Mouse (Mus musculus) erythroblast, adult 5-6 weeks (primary cell): ENCODE results near the gene Ccdc38. TPM values are rescaled to one million over a fixed set of nuclear protein-coding genes. Genes with fewer than 3 reads are reported as not detected.
A peak's percentile ranks its signal among the peaks of the same experiment; 100 is the strongest.
"Not testable (repeated sequence)": the region's sequence is repeated elsewhere in the genome, so short reads cannot be mapped to it uniquely, and the experiment has no call there.

Source experiments
- ATAC-seq: replicated peaks from 2 replicates; pipeline ENCODE4 v1.8.0; 2016; ENCODE audit warnings: moderate number of reproducible peaks, mild to moderate bottlenecking, moderate TSS enrichment, inconsistent platforms; ENCODE audit not compliant: poor library complexity, low FRiP score, severe bottlenecking
- total RNA-seq, 2 experiments: library from RNA; stranded (forward) in 1 of 2; stranded (reverse) in 1 of 2; fragments of 150-400 nt in 1 of 2; fragments of 200-764, 138-1000 nt in 1 of 2; gene quantifications; 2 replicates each; pipeline versions ENCODE4 v1.2.3 to v1.2.4; 2015 to 2017; ENCODE audit warnings: low replicate concordance in 2 of 2

Gene Ccdc38
- total RNA-seq, 2 experiments from 2014 or later = 0.34 TPM; not detected in 1

- ATAC-seq = no peak
Measured at GRCm38 (mm10) chr10:93544172-93544571, 3.7 kb downstream of the Ccdc38 start.

DNA sequence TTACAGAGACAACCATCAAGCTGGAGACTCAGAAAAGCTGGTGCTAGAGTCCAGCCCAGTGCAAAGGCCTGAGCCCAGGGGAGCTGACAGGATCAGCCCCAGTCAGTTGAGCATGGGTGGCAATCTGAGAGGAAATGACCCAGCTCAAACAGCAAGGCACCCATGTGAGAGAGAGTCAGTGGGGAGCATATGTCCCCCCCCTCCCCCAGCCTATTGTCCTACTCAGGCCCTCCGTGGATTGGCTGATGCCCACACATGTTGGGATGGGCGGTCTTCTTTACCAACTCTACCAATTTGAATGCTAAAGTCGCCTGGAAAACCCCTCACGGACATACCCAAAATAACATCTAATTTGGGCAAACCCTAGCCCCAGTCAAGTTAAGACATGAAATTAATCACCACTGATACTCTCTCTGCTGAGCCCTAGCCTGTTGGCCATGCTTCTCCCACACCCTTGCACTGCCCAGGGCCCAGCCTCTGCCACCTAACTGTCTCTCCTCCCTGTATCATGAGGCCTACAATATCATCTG, 7.4 kb downstream of the Ccdc38 start:
- ATAC-seq = no peak

GRCm38 (mm10) chr10:93548991-93549390, 8.6 kb downstream of the Ccdc38 start:
- ATAC-seq = peak; percentile 89

- ATAC-seq = no peak
Measured at GRCm38 (mm10) chr10:93549821-93550220, 9.4 kb downstream of the Ccdc38 start.

GRCm38 (mm10) chr10:93552596-93552995, 12.2 kb downstream of the Ccdc38 start:
- ATAC-seq = no peak

GRCm38 (mm10) chr10:93557971-93558370, 17.5 kb downstream of the Ccdc38 start:
- not testable (repeated sequence) for ATAC-seq

- ATAC-seq = no peak
Measured at GRCm38 (mm10) chr10:93559786-93560185, 19.4 kb downstream of the Ccdc38 start.

GRCm38 (mm10) chr10:93564518-93565090, 24.2 kb downstream of the Ccdc38 start:
- no peak for ATAC-seq

- no peak for ATAC-seq
Measured at GRCm38 (mm10) chr10:93567066-93567465, 26.6 kb downstream of the Ccdc38 start.

DNA sequence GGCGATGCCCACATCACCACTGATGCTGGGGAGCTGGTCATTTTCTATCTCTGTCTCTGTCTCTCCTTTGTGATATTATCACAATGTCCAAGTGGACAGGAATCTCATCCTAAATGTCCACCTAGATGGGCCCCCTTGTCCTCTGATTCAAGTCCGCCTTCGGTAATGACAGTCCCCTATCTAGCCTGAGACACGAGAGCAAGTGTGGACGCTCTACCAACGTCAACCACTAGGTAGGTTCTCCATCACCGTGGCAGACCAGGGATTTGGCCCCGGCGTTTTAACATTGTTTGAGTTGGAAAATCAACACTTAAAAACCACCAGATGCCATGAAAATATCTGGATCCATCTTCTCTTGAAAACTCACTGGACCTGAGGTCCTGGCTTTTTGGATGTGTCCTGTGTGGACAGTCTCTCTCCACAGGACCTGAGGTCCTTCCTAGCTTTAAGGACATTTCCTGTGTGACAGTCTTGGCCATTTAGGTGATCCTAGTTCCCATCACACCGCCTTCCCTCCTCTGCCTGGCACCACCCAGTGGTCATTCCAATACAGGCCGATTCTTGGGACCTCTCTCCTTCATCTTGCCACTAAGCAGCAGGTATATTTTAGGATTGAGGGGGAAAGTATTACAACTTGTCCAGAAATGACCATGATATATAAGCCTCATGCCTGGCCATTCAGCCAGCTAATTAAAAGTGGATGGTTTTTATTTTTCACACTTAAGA, 27.6 kb downstream of the Ccdc38 start:
- no peak for ATAC-seq

- no peak for ATAC-seq
Measured at GRCm38 (mm10) chr10:93568671-93569070, 28.2 kb downstream of the Ccdc38 start.

- ATAC-seq = no peak
Measured at GRCm38 (mm10) chr10:93572209-93572608, 31.8 kb downstream of the Ccdc38 start.

DNA sequence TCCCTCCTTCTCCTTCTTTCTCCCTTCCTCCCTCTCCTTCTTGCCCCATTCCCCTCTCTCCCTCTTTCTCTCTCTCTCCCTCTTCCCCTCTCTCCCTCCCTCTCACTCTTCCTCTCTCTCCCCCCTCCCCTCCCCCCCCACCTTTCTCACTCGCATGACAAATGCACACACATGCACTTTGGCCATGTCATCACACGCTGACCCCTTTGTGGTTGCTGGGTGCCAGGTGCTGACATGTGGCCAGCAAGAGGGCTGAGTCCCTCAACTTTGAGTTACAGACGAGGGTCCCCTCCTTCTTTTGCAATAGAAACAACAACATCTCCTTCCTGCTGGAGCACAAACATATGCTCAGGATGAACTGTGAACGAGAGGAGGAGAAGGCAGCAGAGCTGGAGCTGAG, 34.5 kb downstream of the Ccdc38 start:
- no peak for ATAC-seq

DNA sequence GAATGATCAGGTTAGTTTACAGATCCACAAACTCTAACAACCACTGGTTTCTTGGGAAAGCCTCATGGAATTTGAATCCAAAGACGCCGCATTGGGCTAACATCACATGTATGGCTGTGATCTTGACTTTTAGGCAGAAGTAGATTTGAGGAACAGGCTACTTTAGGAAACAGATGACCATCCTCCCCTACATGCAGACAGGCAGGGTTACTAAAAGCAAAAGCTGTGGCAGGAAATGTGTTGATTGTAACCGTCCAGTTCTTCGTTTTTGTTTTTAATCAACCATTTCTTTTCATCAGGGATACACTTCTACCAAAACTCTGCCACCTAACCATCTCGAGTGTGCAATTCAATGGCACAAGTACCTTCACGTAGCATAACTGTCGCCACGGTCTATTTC, 35.5 kb downstream of the Ccdc38 start:
- ATAC-seq = no peak

DNA sequence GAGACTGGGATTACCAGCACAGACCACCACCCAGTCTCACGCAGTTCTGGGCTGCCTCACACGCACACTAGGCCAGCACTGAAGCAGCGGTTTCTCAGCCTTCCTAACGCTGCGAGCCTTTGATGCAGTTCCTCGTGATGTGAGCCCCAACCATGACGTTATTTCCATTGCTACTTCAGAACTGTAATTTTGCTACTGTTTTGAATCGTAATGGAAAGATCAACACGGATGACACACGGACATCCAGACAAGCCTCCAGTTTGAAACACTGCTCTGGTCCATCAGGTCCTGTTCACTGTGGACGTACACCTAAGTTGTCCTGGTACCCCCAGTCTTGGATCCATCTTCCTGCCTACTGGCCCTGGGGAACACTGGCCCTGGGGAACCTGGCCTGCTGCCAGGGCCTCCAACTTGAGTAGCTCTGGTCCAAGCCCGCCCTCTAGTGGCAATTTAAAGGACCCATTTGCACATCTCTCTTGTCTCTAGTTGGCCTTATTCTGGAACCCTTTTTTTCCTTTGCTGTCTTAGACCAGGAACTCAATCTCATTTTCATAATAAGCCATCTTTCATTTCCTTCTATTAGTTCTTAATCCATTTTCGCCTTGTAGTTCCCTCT, 36.9 kb downstream of the Ccdc38 start:
- ATAC-seq = peak; percentile 77; the same call in 1 of the 2 replicates

GRCm38 (mm10) chr10:93588796-93589195, 48.4 kb downstream of the Ccdc38 start:
- ATAC-seq = no peak

DNA sequence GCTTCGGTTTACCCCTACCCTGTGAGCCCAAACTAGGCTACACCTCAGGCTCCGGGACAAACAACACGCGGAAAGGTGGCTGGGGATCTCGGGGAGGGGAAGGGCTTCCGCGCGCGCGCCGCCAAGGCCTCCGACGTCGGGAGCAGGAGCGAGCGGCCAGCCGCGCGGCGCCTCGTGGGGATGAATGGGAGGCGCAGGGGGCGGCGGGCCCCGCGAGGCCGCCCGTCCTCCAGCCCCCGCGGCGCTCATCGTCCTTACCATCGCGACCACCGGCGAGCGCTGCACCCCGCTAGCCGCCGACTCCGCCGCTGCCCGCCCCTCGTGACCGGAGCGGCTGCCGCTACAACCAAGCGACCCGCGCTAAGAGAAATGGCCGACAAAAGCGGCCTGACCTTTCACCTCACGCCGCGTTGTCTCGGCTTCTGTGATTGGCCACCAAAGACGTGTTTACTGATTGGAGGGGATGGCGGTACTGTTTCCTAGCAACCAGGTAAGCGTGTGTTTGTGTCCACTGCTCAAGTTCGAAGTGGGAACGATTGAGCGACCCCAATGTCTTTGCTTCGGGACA, 48.9 kb downstream of the Ccdc38 start, which contains the start of gene Snrpf:
Snrpf (minus strand) TSS at position 426 of the 568 bp plus-strand sequence.
- ATAC-seq = peak; percentile 92

DNA sequence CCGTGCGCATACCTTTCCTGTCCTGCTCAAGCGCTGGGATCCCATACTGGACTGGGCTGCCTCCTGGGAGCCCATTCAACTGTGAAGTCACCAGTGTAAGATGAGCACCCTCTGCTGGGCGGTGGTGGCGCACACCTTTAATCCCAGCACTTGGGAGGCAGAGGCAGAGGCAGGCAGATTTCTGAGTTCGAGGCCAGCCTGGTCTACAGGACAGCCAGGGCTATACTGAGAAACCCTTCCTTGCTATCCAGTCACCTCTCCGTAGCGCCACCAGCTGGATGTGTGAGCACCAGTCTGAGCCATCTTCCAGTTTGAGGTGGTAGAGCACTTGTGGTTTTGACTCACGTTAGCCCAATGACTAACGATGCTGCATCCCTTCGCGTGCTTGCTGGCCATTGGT, 52.0 kb downstream of the Ccdc38 start:
- no peak for ATAC-seq

DNA sequence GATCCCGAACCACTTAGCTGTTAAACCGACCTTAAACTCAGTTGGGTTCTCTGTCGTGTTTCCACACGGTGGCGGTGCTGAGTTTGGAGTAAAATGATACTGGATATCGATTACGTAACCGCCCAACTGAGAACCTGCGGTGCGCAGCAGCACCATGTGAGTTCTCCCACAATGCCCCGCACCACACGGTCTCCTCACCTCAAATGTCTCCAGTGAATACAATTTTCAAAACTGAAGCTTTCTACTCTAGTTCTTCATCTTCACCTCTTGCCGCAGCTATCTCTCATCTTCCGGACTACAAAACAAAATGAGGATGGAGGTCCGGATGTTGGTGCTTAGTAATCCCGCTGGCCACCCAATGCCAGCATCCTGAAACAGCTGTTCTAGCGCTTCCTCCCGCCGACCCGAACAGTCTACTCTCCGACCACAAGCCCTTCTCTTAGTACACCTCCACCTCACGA, 53.6 kb downstream of the Ccdc38 start:
- peak; percentile 76 for ATAC-seq

GRCm38 (mm10) chr10:93595831-93596230, 55.4 kb downstream of the Ccdc38 start:
- ATAC-seq = no peak
